Mouse (Mus musculus) embryo, embryonic 11 days (tissue): ENCODE results near the gene Gm9833.
"Not testable (repeated sequence)": the region's sequence is repeated elsewhere in the genome, so short reads cannot be mapped to it uniquely, and the experiment has no call there.

ENCODE experiments used
- DNase-seq: peaks from one replicate; pipeline ENCODE4 v3.0.0-alpha.2; 2015

The Gm9833 gene

GRCm38 (mm10) chr3:10087994-10088393 is at the start of gene Gm9833:
Gm9833 (plus strand) TSS chr3:10088110.
- not testable (repeated sequence) for DNase-seq

- DNase-seq = no peak
These were observed 17.8 kb upstream of the Gm9833 start for GRCm38 (mm10) chr3:10070070-10070469.

- no peak for DNase-seq
These were observed 12.1 kb upstream of the Gm9833 start for GRCm38 (mm10) chr3:10075826-10076225.

GRCm38 (mm10) chr3:10077096-10077841 is 10.6 kb upstream of the Gm9833 start:
- no peak for DNase-seq

GRCm38 (mm10) chr3:10078113-10078512 is 9.8 kb upstream of the Gm9833 start:
- DNase-seq = no peak

- DNase-seq = no peak
These were observed 6.6 kb upstream of the Gm9833 start for GRCm38 (mm10) chr3:10081336-10081735.

- peak; percentile 10 for DNase-seq
These were observed 5.9 kb upstream of the Gm9833 start for GRCm38 (mm10) chr3:10081911-10082541.

- DNase-seq = no peak
These were observed 5.3 kb upstream of the Gm9833 start for GRCm38 (mm10) chr3:10082545-10083062.

- no peak for DNase-seq
These were observed 3.8 kb upstream of the Gm9833 start for GRCm38 (mm10) chr3:10084102-10084501.

GRCm38 (mm10) chr3:10085396-10086119 is 2.4 kb upstream of the Gm9833 start:
- DNase-seq = no peak

GRCm38 (mm10) chr3:10087511-10087910 is 399 bp upstream of the Gm9833 start:
- no peak for DNase-seq

- no peak for DNase-seq
These were observed 3.8 kb downstream of the Gm9833 start for GRCm38 (mm10) chr3:10091616-10092140.

- DNase-seq = peak; percentile 42
These were observed 4.6 kb downstream of the Gm9833 start for GRCm38 (mm10) chr3:10092499-10092898.

GRCm38 (mm10) chr3:10092914-10093313 is 5.0 kb downstream of the Gm9833 start:
- DNase-seq = no peak

GRCm38 (mm10) chr3:10095076-10095622 is 7.2 kb downstream of the Gm9833 start:
- DNase-seq = no peak

GRCm38 (mm10) chr3:10099756-10100155 is 11.8 kb downstream of the Gm9833 start:
- no peak for DNase-seq

- DNase-seq = no peak
These were observed 23.7 kb downstream of the Gm9833 start for GRCm38 (mm10) chr3:10111570-10111969.

GRCm38 (mm10) chr3:10112196-10112595 is 24.3 kb downstream of the Gm9833 start:
- DNase-seq = no peak

- DNase-seq = no peak
These were observed 24.8 kb downstream of the Gm9833 start for GRCm38 (mm10) chr3:10112660-10113059.

- DNase-seq = no peak
These were observed 28.6 kb downstream of the Gm9833 start for GRCm38 (mm10) chr3:10116531-10116930.

GRCm38 (mm10) chr3:10121232-10121631 is 33.3 kb downstream of the Gm9833 start:
- no peak for DNase-seq

GRCm38 (mm10) chr3:10121956-10122739 is 34.2 kb downstream of the Gm9833 start:
- no peak for DNase-seq
